Mouse (Mus musculus): ENCODE data around the gene Vmn2r11.
"Not testable (repeated sequence)": the region's sequence is repeated elsewhere in the genome, so short reads cannot be mapped to it uniquely, and the experiment has no call there.

The Vmn2r11 gene

DNA sequence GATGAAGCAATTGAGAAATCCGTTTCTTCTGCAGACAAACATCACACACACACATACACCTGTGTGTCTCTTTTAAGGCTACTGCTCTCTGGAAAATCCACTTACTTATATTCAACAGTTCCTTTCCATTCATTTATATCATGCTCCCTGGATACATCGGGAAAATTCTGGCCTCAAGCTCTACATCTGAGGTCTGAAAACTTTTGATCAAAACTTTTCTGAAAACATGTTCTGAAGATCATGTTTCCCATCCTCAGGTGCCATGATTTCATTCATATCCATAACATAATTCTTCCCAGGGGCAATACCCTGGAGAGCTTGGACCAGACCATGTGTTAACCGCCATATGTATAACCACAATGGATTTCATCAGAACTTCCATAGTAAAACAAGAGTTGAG is at the start of gene Vmn2r11:
Gene Vmn2r11, minus strand, starts transcription at position 101 of the 400 bp plus-strand sequence.
- DNase-seq: not testable (repeated sequence)

DNA sequence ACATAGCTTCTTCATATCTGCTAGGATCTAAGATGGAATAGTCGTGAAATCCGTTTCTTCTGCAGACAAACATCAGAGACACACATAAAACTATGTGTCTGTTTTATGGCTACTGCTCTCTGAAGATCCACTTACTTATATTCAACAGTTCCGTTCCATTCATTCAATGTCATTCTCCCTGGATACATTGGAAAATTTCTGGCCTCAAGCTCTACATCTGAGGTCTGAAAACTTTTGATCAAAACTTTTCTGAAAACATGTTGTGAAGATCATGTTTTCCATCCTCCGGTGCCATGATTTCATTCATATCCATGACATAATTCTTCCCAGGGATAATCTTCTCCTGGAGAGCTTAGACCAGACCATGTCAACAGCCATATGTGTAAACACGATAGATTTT is 38.5 kb upstream of the Vmn2r11 start, which contains the start of gene Vmn2r12:
Gene Vmn2r12, minus strand, starts transcription at position 101 of the 400 bp plus-strand sequence.
- DNase-seq: not testable (repeated sequence)

DNA sequence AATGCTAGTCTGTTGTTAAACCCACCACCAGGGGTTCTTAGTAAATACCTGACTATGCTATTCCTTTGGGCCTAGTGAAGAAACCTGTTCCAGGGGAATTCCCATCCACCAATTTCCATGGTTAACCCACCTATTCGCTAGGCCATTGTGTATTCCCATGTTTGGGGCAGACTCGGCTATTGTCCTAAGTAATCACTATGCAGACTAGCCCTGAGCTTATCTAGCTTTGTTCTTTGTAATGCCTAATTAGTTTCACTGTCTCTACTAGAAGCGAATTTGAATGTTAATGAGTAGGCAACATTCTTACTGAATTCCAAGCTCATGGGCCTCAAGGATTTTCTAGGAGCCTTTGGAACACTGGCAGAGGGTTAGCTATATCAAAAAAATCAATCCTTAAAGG is 37.1 kb upstream of the Vmn2r11 start:
- not testable (repeated sequence) for DNase-seq

DNA sequence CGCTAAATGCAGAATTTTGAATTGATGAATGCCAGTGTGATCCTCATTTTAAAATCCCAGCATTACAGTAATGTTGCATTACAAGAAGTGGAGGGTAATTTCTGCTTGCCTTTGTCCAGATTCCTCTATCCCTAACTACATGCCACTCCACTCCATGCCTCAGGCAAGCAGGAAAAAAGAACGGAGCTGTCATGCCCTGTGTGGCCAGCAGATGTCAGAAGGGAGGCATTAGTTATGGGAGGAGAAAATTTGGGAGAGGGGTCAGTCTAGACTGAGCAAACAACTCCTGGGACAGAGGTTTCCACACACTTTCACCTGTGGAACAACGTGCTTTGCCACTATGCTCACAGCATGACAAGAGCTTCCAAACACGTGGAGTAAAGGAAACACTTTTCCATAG is 12.6 kb upstream of the Vmn2r11 start:
- not testable (repeated sequence) for DNase-seq

DNA sequence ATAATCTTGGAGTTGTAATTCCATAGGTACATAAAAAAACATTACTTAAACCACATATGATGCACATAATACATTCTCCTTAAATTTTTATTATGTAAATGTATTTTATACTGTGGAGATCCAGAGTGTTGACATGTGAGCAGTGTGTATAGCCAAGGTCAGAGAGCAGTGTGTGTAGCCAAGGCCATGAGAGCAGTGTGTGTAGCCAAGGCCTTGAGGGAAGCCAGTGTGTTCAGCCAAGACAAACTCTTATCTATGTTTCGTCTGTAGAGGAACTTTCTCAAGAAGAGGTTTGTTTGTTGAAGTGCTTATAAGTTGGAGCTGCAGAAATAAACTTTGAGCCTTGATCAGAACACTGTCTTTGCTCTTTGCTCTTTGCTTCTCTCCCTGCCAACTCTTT is 4.1 kb downstream of the Vmn2r11 start:
- no peak for DNase-seq

DNA sequence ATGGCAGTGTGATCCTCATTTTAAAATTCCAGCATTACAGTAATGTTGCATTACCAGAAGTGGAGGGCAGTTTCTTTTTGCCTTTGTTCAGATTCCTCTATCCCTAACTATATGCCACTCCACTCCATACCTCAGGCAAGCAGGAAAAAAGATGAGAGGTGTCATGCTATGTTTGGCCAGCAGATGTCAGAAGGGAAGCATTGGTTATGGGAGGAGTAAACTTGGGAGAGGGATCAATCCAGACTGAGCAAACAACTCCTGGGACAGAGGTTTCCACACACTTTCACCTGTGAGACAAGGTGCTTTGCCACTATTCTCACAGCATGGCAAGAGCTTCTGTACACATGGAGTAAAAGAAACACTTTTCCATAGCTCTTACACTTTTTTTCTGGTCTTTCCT is 26.8 kb downstream of the Vmn2r11 start:
- no peak for DNase-seq

DNA sequence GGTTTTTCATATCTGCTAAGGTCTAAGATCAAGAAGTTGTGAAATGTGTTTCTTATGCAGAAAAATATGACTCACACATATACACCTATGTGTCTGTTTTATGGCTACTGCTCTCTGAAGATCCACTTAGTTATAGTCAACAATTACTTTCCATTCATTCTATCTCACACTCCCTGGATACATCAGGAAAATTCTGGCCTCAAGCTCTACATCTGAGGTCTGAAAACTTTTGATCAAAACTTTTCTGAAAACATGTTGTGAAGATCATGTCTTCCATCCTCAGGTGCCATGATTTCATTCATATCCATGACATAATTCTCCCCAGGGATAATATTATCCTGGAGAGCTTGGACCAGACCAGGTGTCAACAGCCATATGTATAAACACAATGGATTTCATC is 52.9 kb downstream of the Vmn2r11 start, which contains the start of gene Vmn2r10:
Gene Vmn2r10, minus strand, starts transcription at position 101 of the 400 bp plus-strand sequence.
- not testable (repeated sequence) for DNase-seq
